Mouse (Mus musculus) embryonic fibroblast, embryonic 13.5 days (primary cell): ENCODE results near the gene Gart.

Source experiments
- CTCF ChIP-seq: IDR thresholded peaks from 2 replicates; pipeline ENCODE4 v1.5.1; 2011; ENCODE audit warnings: mild to moderate bottlenecking, control low read depth, low read length, moderate library complexity, borderline replicate concordance; ENCODE audit not compliant: insufficient read depth
- POLR2A ChIP-seq: IDR thresholded peaks from 2 replicates; pipeline ENCODE4 v1.6.1; 2011; ENCODE audit warnings: low read depth, mild to moderate bottlenecking, control low read depth, low read length, moderate library complexity

DNA sequence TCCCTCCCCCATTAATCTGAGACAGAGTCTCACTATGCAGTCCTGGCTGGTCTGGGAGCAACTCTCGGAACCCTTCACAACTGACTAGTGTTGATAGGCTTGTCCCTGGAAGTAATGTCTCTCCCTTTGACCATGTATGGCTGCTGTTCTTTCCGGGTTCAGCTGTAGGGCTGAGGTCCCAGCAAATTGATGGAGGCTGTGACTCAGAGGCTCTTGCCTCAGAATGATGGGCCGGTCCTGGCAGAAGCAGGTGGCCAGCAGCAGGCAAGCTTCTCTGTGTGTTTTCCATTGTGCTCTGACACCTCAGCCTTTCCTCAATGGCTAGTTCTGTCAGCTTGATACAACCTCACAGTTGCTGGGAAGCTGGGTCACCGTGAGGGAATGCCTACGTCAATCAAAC is 34.2 kb downstream of the Gart start:
- TF ChIP-seq CTCF: no peak
- TF ChIP-seq POLR2A: no peak
